Mouse (Mus musculus): Measurements from ENCODE around the gene Klhl20.

- TF ChIP-seq JUND (IDR thresholded peaks at IDR 0.05; ENCODE audit: low read depth, low read length) (no peak), CTCF (IDR thresholded peaks at IDR 0.05 in 2 of 3, conservative IDR thresholded peaks at IDR 0.05 in 1 of 3; ENCODE audit: control insufficient read depth in 1 of 3, insufficient read depth in 1 of 3, low read depth in 2 of 3, low read length in 3 of 3, poor library complexity in 1 of 3, severe bottlenecking in 1 of 3) (no peak), MAX (IDR thresholded peaks at IDR 0.05; ENCODE audit: low read length) (no peak), NRF1 (IDR thresholded peaks at IDR 0.05; ENCODE audit: insufficient read depth, low read depth, low read length, poor library complexity, severe bottlenecking) (no peak), RCOR1 (IDR thresholded peaks at IDR 0.05; ENCODE audit: low read depth, low read length) (no peak), RAD21 (IDR thresholded peaks at IDR 0.05; ENCODE audit: low read depth, low read length) (no peak)
Measured at GRCm38 (mm10) chr1:161077243-161077642, 54.1 kb downstream of the Klhl20 start.
